Mouse (Mus musculus) spleen, adult 2 months (tissue): ENCODE results near the gene Gm4756. TPM values are rescaled to one million over a fixed set of nuclear protein-coding genes. Genes with fewer than 3 reads are reported as not detected.

Source experiments
- DNase-seq, 2 experiments: peaks; one replicate each; pipeline versions ENCODE4 v3.0.0 to v3.0.0-alpha.2; 2012 to 2021; ENCODE audit warnings: low spot score in 2 of 2, low read depth in 1 of 2
- H3K27ac ChIP-seq: fragments of 200-500 bp; 2 replicates; pipeline ENCODE4 v1.5.1; 2012; ENCODE audit warnings: low read length, inconsistent platforms; ENCODE audit not compliant: insufficient read depth
- H3K27me3 ChIP-seq: fragments of 200-500 bp; 2 replicates; pipeline ENCODE4 v1.6.1; 2012; ENCODE audit warnings: mild to moderate bottlenecking, moderate library complexity, low read length, inconsistent platforms; ENCODE audit not compliant: control insufficient read depth, insufficient read depth
- H3K36me3 ChIP-seq: fragments of 200-500 bp; 2 replicates; pipeline ENCODE4 v1.6.1; 2012; ENCODE audit warnings: mild to moderate bottlenecking, low read length, inconsistent platforms; ENCODE audit not compliant: control insufficient read depth, insufficient read depth
- H3K4me1 ChIP-seq: fragments of 200-500 bp; 2 replicates; pipeline ENCODE4 v1.6.1; 2011; ENCODE audit warnings: inconsistent platforms; ENCODE audit not compliant: control insufficient read depth, insufficient read depth, insufficient read length
- H3K4me3 ChIP-seq: fragments of 200-500 bp; 2 replicates; pipeline ENCODE4 v1.5.1; 2011; ENCODE audit warnings: mild to moderate bottlenecking, inconsistent platforms; ENCODE audit not compliant: insufficient read depth, insufficient read length; ENCODE audit errors: extremely low read depth
- CTCF ChIP-seq: fragments of 200-500 bp; IDR thresholded peaks from 2 replicates; pipeline ENCODE4 v1.5.1; 2011; ENCODE audit warnings: mild to moderate bottlenecking, inconsistent platforms; ENCODE audit not compliant: insufficient read depth, insufficient read length, insufficient replicate concordance; ENCODE audit errors: extremely low read depth
- POLR2A ChIP-seq: fragments of 200-500 bp; IDR thresholded peaks from 2 replicates; pipeline ENCODE4 v1.6.1; 2011; ENCODE audit warnings: low read depth, low read length, inconsistent platforms
- WGBS: fragments of 180-500 bp; shearing (Covaris S2); methylation state at CpG from one replicate; pipeline ENCODE4 v1.1.7; 2018; 5-methylcytosine and 5-hydroxymethylcytosine counted together
- polyA plus RNA-seq: library from polyadenylated mRNA; depleted of rRNA; stranded (reverse); fragments of >200 nt; gene quantifications from 2 replicates; pipeline ENCODE4 v1.2.3, GENCODE M21; 2012

Gm4756 gene
- polyA plus RNA-seq, 1 experiment = not detected

- Histone ChIP-seq H3K36me3 (no peaks in the 10 kb centered on the region), H3K4me3 (no peak overlapping the region), H3K27ac (no peak overlapping the region), H3K27me3 (no peaks in the 10 kb centered on the region), H3K4me1 (no peaks in the 10 kb centered on the region)
- TF ChIP-seq POLR2A (no peak), CTCF (no peak)
- 94% methylated on average over 6 of the region's 6 CpGs for WGBS
- DNase-seq = no peak
These were observed 22.2 kb upstream of the Gm4756 start for GRCm38 (mm10) chr12:72671516-72672135.

- no peak overlapping the region for H3K4me3 ChIP-seq
- 67% methylated on average over 8 of the region's 8 CpGs for WGBS
- no peaks in the 10 kb centered on the region for H3K36me3 ChIP-seq
- H3K27me3 ChIP-seq = no peaks in the 10 kb centered on the region
- H3K4me1 ChIP-seq = no peaks in the 10 kb centered on the region
- no peak for DNase-seq
- TF ChIP-seq POLR2A (no peak), CTCF (no peak)
- no peak overlapping the region for H3K27ac ChIP-seq
These were observed 21.5 kb upstream of the Gm4756 start for GRCm38 (mm10) chr12:72670921-72671320.

GRCm38 (mm10) chr12:72667868-72668469 lies 18.5 kb upstream of the Gm4756 start:
- no peak for TF ChIP-seq CTCF
- TF ChIP-seq POLR2A = no peak

GRCm38 (mm10) chr12:72666015-72666414 lies 16.6 kb upstream of the Gm4756 start:
- Histone ChIP-seq H3K27ac (no peak overlapping the region), H3K36me3 (no peaks in the 10 kb centered on the region), H3K4me1 (no peaks in the 10 kb centered on the region), H3K4me3 (no peak overlapping the region), H3K27me3 (no peaks in the 10 kb centered on the region)
- 83% methylated on average over 5 of the region's 5 CpGs for WGBS
- TF ChIP-seq CTCF = no peak
- TF ChIP-seq POLR2A = no peak
- DNase-seq = no peak

More at GRCm38 (mm10) chr12:72667868-72668469, 18.5 kb upstream of the Gm4756 start:
- no peaks in the 10 kb centered on the region for H3K36me3 ChIP-seq
- no peaks in the 10 kb centered on the region for H3K4me1 ChIP-seq
- no peak for DNase-seq
- no peak overlapping the region for H3K27ac ChIP-seq
- no peak overlapping the region for H3K4me3 ChIP-seq
- H3K27me3 ChIP-seq = no peaks in the 10 kb centered on the region
- 47% methylated on average over 10 of the region's 10 CpGs for WGBS

GRCm38 (mm10) chr12:72664735-72665337 lies 15.4 kb upstream of the Gm4756 start, which contains the start of gene Dhrs7:
TSS of gene Dhrs7 (minus strand) at chr12:72664909.
- TF ChIP-seq POLR2A (no peak; the same call in 1 of the 2 replicates), CTCF (no peak)
- Histone ChIP-seq H3K27ac (peak within 1 kb of the TSS; percentile 63), H3K36me3 (no peaks in the 10 kb centered on the region), H3K4me1 (no peaks in the 10 kb centered on the region), H3K4me3 (peak within 1 kb of the TSS; percentile 73), H3K27me3 (no peaks in the 10 kb centered on the region)
- peak; percentile 43 to 82 for DNase-seq
- WGBS = 1% methylated on average over 33 of the region's 33 CpGs

- no peak for DNase-seq
- Histone ChIP-seq H3K4me1 (no peaks in the 10 kb centered on the region), H3K27me3 (no peaks in the 10 kb centered on the region), H3K36me3 (no peaks in the 10 kb centered on the region), H3K27ac (peak overlapping the region; percentile 63), H3K4me3 (peak overlapping the region; percentile 73)
- TF ChIP-seq POLR2A = no peak
- no peak for TF ChIP-seq CTCF
- WGBS = 11% methylated on average over 28 of the region's 28 CpGs
These were observed 14.7 kb upstream of the Gm4756 start for GRCm38 (mm10) chr12:72664020-72664734.
